Mouse (Mus musculus) liver, postnatal 0 days (tissue): ENCODE data around the gene Rbm44.

Source experiments
- CTCF ChIP-seq: sonication (generic); IDR thresholded peaks from 2 replicates; pipeline ENCODE4 v1.5.1; 2016; ENCODE audit warnings: antibody characterized with exemption, low read depth
- EP300 ChIP-seq: IDR thresholded peaks from 2 replicates; pipeline ENCODE4 v1.6.1; 2016; ENCODE audit warnings: antibody characterized with exemption, low read depth, mild to moderate bottlenecking

DNA sequence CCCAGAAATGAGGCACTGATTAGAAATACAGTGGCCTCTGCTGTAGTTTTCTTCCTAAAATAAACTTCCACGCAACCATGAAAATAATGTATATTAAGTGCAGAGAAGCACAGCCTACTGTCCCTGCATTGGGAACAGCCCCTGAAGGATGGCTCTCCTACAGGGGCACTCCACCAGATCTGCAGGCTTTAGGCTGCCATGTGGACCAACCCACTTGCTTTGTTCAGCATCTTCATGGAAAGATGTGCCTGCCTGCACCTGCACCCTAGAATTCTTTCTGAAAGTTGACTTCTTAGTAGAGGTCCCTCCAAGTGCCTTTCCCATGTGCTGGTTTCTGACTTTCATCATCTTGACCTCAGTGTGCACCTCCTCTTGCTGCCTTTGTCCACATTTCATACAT lies 70.4 kb downstream of the Rbm44 start:
- no peak for TF ChIP-seq CTCF
- no peak for TF ChIP-seq EP300
